Mouse (Mus musculus): ENCODE measurements around the gene Cnnm2. TPM values are rescaled to one million over a fixed set of nuclear protein-coding genes. Genes with fewer than 3 reads are reported as not detected.

Gene Cnnm2
- total and polyA plus RNA-seq, 2 experiments = 4.4 to 6.3 TPM

DNA sequence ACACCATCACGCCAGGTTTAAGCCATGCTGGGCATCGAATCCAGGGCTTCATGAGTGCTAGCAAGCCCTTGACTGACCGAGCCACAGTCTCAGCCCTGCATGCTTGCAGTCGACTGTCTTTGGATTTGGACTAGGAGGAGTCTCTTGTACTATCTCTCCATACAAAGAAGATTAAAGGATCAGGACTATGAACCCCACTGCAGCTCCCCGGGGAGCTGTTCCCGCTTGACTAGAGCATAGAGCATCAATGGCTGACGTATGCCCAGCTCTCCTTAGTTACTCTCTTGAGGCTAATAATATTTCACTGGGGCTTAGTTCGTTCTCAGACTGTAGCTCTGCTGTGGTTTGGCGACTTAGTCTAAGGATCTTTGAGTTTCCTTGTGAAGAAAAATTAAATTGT, 40.9 kb downstream of the Cnnm2 start:
- Histone ChIP-seq H3K4me1 (ENCODE audit: control insufficient read depth, insufficient read depth, low read length) (no peaks in the 10 kb centered on the region), H3K9ac (ENCODE audit: low read depth, low read length) (no peak overlapping the region), H3K27me3 (ENCODE audit: control insufficient read depth, insufficient read depth, low read length) (no peaks in the 10 kb centered on the region), H3K79me2 (ENCODE audit: control insufficient read depth, insufficient read depth, low read length) (peaks cover 3% of the 10 kb centered on the region; the same call in 1 of the 2 replicates), H3K4me3 (ENCODE audit: insufficient read depth, low read depth, low read length) (no peak overlapping the region), H3K36me3 (ENCODE audit: control insufficient read depth, insufficient read depth, low read length) (no peaks in the 10 kb centered on the region), H3K27ac (replicated peaks; ENCODE audit: insufficient read depth, low read depth, low read length) (no peak overlapping the region)
- no peak for TF ChIP-seq CTCF (IDR thresholded peaks at IDR 0.05; ENCODE audit: low read depth, low read length)
- no peak for TF ChIP-seq POLR2A (IDR thresholded peaks at IDR 0.05; ENCODE audit: extremely low read depth, insufficient read depth, low read length)
- WGBS = 91% methylated on average over 9 of the region's 9 CpGs
- no peak for DNase-seq (ENCODE audit: extremely low read depth, low read depth, low spot score)

DNA sequence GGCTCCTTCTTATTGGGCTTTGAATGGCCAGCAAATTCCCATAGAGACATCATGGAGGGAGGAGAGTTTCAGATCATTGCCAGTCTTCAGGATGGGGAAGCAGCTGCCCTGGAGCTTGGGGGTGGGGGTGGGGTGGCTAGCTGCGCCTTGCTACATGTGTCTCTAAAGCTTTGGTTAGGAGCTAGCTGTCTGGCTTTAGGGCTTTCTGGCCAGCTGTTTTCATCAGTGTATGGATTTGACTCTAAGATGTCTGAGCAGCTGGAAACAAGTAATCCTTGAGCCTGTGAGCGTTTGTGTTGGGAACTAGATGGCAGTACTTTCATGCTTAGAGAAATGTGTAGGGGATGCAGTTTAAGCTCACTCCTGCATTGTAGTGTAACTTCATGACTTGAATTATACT, 42.3 kb downstream of the Cnnm2 start:
- Histone ChIP-seq H3K4me1 (ENCODE audit: control insufficient read depth, insufficient read depth, low read length) (no peaks in the 10 kb centered on the region), H3K4me3 (ENCODE audit: insufficient read depth, low read depth, low read length) (no peak overlapping the region), H3K9ac (ENCODE audit: low read depth, low read length) (no peak overlapping the region), H3K27ac (replicated peaks; ENCODE audit: insufficient read depth, low read depth, low read length) (no peak overlapping the region), H3K27me3 (ENCODE audit: control insufficient read depth, insufficient read depth, low read length) (no peaks in the 10 kb centered on the region), H3K79me2 (ENCODE audit: control insufficient read depth, insufficient read depth, low read length) (no peaks in the 10 kb centered on the region; the same call in 1 of the 2 replicates), H3K36me3 (ENCODE audit: control insufficient read depth, insufficient read depth, low read length) (no peaks in the 10 kb centered on the region)
- TF ChIP-seq CTCF (IDR thresholded peaks at IDR 0.05; ENCODE audit: low read depth, low read length) (no peak), POLR2A (IDR thresholded peaks at IDR 0.05; ENCODE audit: extremely low read depth, insufficient read depth, low read length) (no peak)
- DNase-seq (ENCODE audit: extremely low read depth, low read depth, low spot score) = no peak
- WGBS = 90% methylated on average over 2 of the region's 2 CpGs

DNA sequence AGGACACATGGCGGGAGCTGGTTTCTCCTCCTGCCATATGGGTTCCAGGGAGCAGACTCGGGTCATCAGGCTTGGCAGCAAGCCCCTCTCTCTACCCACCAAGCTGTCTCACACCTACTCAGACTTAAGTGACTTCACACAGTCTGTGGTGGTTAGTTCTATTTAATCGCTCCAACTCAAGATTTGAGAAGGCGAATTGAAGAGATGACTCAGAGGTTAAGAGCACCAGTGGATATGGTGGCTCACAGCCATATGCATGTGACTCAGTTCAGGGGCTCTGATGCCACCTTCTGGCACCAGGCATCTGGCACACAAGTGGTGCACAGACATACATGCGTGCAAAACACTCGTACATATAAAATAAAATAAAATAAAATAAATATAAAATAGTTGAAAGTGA, 43.4 kb downstream of the Cnnm2 start:
- no peaks in the 10 kb centered on the region; the same call in 1 of the 2 replicates for H3K79me2 ChIP-seq (ENCODE audit: control insufficient read depth, insufficient read depth, low read length)
- DNase-seq (ENCODE audit: extremely low read depth, low read depth, low spot score) = no peak
- H3K36me3 ChIP-seq (ENCODE audit: control insufficient read depth, insufficient read depth, low read length) = no peaks in the 10 kb centered on the region
- no peak overlapping the region for H3K9ac ChIP-seq (ENCODE audit: low read depth, low read length)
- no peak overlapping the region for H3K27ac ChIP-seq (replicated peaks; ENCODE audit: insufficient read depth, low read depth, low read length)
- no peaks in the 10 kb centered on the region for H3K27me3 ChIP-seq (ENCODE audit: control insufficient read depth, insufficient read depth, low read length)
- no peak overlapping the region for H3K4me3 ChIP-seq (ENCODE audit: insufficient read depth, low read depth, low read length)
- WGBS = 89% methylated on average over 6 of the region's 6 CpGs
- no peaks in the 10 kb centered on the region for H3K4me1 ChIP-seq (ENCODE audit: control insufficient read depth, insufficient read depth, low read length)
- peak; percentile 17; the same call in 1 of the 2 replicates for TF ChIP-seq CTCF (IDR thresholded peaks at IDR 0.05; ENCODE audit: low read depth, low read length)
- TF ChIP-seq POLR2A (IDR thresholded peaks at IDR 0.05; ENCODE audit: extremely low read depth, insufficient read depth, low read length) = no peak

DNA sequence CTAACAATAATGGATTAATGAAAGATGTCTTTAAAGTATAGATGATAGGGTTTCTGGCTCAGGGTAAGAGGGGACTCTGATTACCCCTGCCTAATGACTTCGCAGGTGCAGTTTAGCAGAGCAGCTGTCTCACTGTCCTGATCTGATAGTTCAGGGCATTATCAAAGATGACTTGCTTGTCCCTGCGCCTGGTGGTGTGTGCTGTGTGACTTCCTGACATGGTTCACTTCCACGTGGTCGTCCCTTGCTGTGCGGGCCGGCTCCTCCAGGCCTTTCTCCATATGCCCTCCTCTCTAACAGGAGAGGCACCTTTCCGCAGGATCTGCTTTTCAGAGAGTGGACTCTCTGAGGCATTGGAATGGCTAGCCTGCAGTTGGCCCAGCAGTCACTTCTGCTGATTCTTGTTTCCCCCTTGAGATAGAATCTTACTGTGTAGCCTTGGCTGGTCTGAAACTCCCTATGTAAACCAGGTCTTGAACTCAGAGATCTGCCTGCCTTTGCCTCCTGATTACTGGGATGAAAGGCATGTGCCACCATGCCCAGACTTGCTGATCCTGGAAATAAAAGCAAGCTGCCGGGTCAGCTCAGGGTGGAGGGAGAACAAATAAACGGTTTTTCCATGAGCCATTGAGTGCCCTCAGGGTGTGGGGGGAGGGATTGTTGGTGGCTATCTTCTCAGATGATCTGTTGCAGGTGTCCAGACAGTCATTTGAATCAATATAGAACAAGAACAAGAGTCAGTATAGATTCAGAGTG, 44.7 kb downstream of the Cnnm2 start:
- no peak for TF ChIP-seq CTCF (IDR thresholded peaks at IDR 0.05; ENCODE audit: low read depth, low read length)
- no peak for TF ChIP-seq POLR2A (IDR thresholded peaks at IDR 0.05; ENCODE audit: extremely low read depth, insufficient read depth, low read length)
- no peak for DNase-seq (ENCODE audit: extremely low read depth, low read depth, low spot score)
- Histone ChIP-seq H3K9ac (ENCODE audit: low read depth, low read length) (no peak overlapping the region), H3K79me2 (ENCODE audit: control insufficient read depth, insufficient read depth, low read length) (no peaks in the 10 kb centered on the region; the same call in 1 of the 2 replicates), H3K36me3 (ENCODE audit: control insufficient read depth, insufficient read depth, low read length) (no peaks in the 10 kb centered on the region), H3K27me3 (ENCODE audit: control insufficient read depth, insufficient read depth, low read length) (no peaks in the 10 kb centered on the region), H3K4me3 (ENCODE audit: insufficient read depth, low read depth, low read length) (no peak overlapping the region), H3K27ac (replicated peaks; ENCODE audit: insufficient read depth, low read depth, low read length) (no peak overlapping the region), H3K4me1 (ENCODE audit: control insufficient read depth, insufficient read depth, low read length) (no peaks in the 10 kb centered on the region)
- 79% methylated on average over 9 of the region's 9 CpGs for WGBS

DNA sequence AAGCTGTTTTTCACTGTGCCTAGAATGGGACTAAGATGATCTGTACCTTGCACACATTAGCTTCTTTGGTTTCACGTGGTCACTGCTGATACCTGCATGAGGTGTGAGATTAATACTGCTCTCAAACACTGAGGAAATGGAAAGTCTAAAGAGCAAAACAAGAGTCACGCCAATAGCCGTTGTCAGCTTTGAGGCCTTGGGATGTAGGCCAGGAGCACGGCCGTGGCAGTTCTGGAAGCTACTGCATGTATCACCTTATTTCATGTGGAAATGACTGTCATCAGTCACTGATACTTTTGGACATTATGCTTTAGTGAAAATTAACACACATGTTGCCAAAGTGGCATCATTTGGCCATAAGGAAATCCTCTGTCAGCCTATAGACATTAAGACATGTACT, 46.9 kb downstream of the Cnnm2 start:
- no peak for DNase-seq (ENCODE audit: extremely low read depth, low read depth, low spot score)
- no peak overlapping the region for H3K27ac ChIP-seq (replicated peaks; ENCODE audit: insufficient read depth, low read depth, low read length)

DNA sequence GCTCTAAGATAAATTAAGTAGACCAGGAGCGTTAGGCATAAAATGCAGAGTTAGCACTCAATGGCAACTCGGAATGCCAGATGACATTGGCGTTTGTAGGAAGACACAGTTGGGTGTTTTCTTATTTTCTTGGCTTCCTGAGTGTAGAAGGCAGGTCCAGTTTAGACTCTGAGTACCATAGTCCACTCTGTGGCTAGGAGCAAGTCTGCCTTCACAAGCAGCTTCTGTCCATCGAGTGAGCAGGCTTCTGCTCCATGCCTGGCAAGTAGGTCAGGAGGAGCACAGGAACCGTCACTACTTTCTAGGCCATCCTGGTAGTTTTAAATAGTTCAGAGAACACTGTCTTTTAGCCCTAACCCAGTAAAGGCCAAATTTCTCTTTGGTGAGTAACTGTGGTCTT, 47.6 kb downstream of the Cnnm2 start:
- no peaks in the 10 kb centered on the region for H3K4me1 ChIP-seq (ENCODE audit: control insufficient read depth, insufficient read depth, low read length)
- WGBS = 92% methylated on average over 5 of the region's 5 CpGs
- no peak overlapping the region for H3K9ac ChIP-seq (ENCODE audit: low read depth, low read length)
- no peaks in the 10 kb centered on the region for H3K27me3 ChIP-seq (ENCODE audit: control insufficient read depth, insufficient read depth, low read length)
- no peaks in the 10 kb centered on the region; the same call in 1 of the 2 replicates for H3K79me2 ChIP-seq (ENCODE audit: control insufficient read depth, insufficient read depth, low read length)
- no peak for TF ChIP-seq POLR2A (IDR thresholded peaks at IDR 0.05; ENCODE audit: extremely low read depth, insufficient read depth, low read length)
- no peak for TF ChIP-seq CTCF (IDR thresholded peaks at IDR 0.05; ENCODE audit: low read depth, low read length)
- H3K27ac ChIP-seq (replicated peaks; ENCODE audit: insufficient read depth, low read depth, low read length) = no peak overlapping the region
- H3K36me3 ChIP-seq (ENCODE audit: control insufficient read depth, insufficient read depth, low read length) = no peaks in the 10 kb centered on the region
- DNase-seq (ENCODE audit: extremely low read depth, low read depth, low spot score) = no peak
- no peak overlapping the region for H3K4me3 ChIP-seq (ENCODE audit: insufficient read depth, low read depth, low read length)

More for the DNA sequence above, 46.9 kb downstream of the Cnnm2 start:
- Histone ChIP-seq H3K4me1 (ENCODE audit: control insufficient read depth, insufficient read depth, low read length) (no peaks in the 10 kb centered on the region), H3K9ac (ENCODE audit: low read depth, low read length) (no peak overlapping the region), H3K27me3 (ENCODE audit: control insufficient read depth, insufficient read depth, low read length) (no peaks in the 10 kb centered on the region), H3K36me3 (ENCODE audit: control insufficient read depth, insufficient read depth, low read length) (no peaks in the 10 kb centered on the region), H3K4me3 (ENCODE audit: insufficient read depth, low read depth, low read length) (no peak overlapping the region), H3K79me2 (ENCODE audit: control insufficient read depth, insufficient read depth, low read length) (no peaks in the 10 kb centered on the region; the same call in 1 of the 2 replicates)
- TF ChIP-seq CTCF (IDR thresholded peaks at IDR 0.05; ENCODE audit: low read depth, low read length) (no peak), POLR2A (IDR thresholded peaks at IDR 0.05; ENCODE audit: extremely low read depth, insufficient read depth, low read length) (no peak)
- WGBS = 75% methylated on average over 5 of the region's 5 CpGs
